Mouse (Mus musculus) small intestine, adult 2 months (tissue): ENCODE measurements around the gene Polr2h. TPM values are rescaled to one million over a fixed set of nuclear protein-coding genes. Genes with fewer than 3 reads are reported as not detected.

Experiments used
- H3K27ac ChIP-seq: fragments of 200-500 bp; 2 replicates; pipeline ENCODE4 v1.5.1; 2012; ENCODE audit warnings: low read depth, low read length, control low read depth, inconsistent platforms; ENCODE audit not compliant: insufficient read depth
- H3K27me3 ChIP-seq: fragments of 200-500 bp; 2 replicates; pipeline ENCODE4 v1.6.1; 2012; ENCODE audit warnings: mild to moderate bottlenecking, moderate library complexity, low read length, inconsistent platforms; ENCODE audit not compliant: control insufficient read depth, insufficient read depth
- H3K36me3 ChIP-seq: fragments of 200-500 bp; 2 replicates; pipeline ENCODE4 v1.6.1; 2012; ENCODE audit warnings: mild to moderate bottlenecking, low read length, control low read depth, inconsistent platforms; ENCODE audit not compliant: control insufficient read depth, insufficient read depth
- H3K4me1 ChIP-seq: fragments of 200-500 bp; 2 replicates; pipeline ENCODE4 v1.6.1; 2012; ENCODE audit warnings: low read length, inconsistent platforms, mixed read lengths; ENCODE audit not compliant: control insufficient read depth, insufficient read depth, insufficient read length
- H3K4me3 ChIP-seq: fragments of 200-500 bp; 2 replicates; pipeline ENCODE4 v1.5.1; 2012; ENCODE audit warnings: low read depth, mild to moderate bottlenecking, control low read depth, inconsistent platforms, low read length, moderate library complexity
- CTCF ChIP-seq: fragments of 200-500 bp; IDR thresholded peaks from 2 replicates; pipeline ENCODE4 v1.5.1; 2012; ENCODE audit warnings: low read depth, mild to moderate bottlenecking, control low read depth, inconsistent platforms, low read length, moderate library complexity, mixed read lengths; ENCODE audit not compliant: insufficient replicate concordance, insufficient read length; ENCODE audit errors: extremely low read depth
- POLR2A ChIP-seq: fragments of 200-500 bp; IDR thresholded peaks from 2 replicates; pipeline ENCODE4 v1.6.1; 2012; ENCODE audit warnings: low read depth, mild to moderate bottlenecking, control low read depth, inconsistent platforms, low read length, moderate library complexity
- WGBS: fragments of 180-500 bp; shearing (Covaris S2); methylation state at CpG from one replicate; pipeline ENCODE4 v1.1.7; 2018; 5-methylcytosine and 5-hydroxymethylcytosine counted together
- polyA plus RNA-seq: library from polyadenylated mRNA; depleted of rRNA; stranded (reverse); fragments of >200 nt; gene quantifications from 2 replicates; pipeline ENCODE4 v1.2.3, GENCODE M21; 2012; rRNA removed

Polr2h gene
- polyA plus RNA-seq, 1 experiment: 10.6 TPM

GRCm38 (mm10) chr16:20746641-20747040 lies 29.2 kb downstream of the Polr2h start:
- no peak overlapping the region for H3K4me3 ChIP-seq
- H3K27ac ChIP-seq: no peak overlapping the region
- WGBS: 11% methylated on average over 6 of the region's 6 CpGs
- no peak for TF ChIP-seq POLR2A
- no peak for TF ChIP-seq CTCF
- H3K4me1 ChIP-seq: no peaks in the 10 kb centered on the region
- H3K27me3 ChIP-seq: no peaks in the 10 kb centered on the region
- no peaks in the 10 kb centered on the region for H3K36me3 ChIP-seq

- TF ChIP-seq CTCF: no peak
- no peak for TF ChIP-seq POLR2A
- Histone ChIP-seq H3K4me1 (no peaks in the 10 kb centered on the region), H3K4me3 (no peak overlapping the region), H3K36me3 (no peaks in the 10 kb centered on the region), H3K27ac (no peak overlapping the region), H3K27me3 (no peaks in the 10 kb centered on the region)
- 66% methylated on average over 8 of the region's 8 CpGs for WGBS
These were observed 33.1 kb downstream of the Polr2h start for GRCm38 (mm10) chr16:20750518-20750917.

- WGBS: 75% methylated on average over 5 of the region's 5 CpGs
- TF ChIP-seq POLR2A (no peak), CTCF (no peak)
These were observed 38.6 kb downstream of the Polr2h start for GRCm38 (mm10) chr16:20756052-20756451.

GRCm38 (mm10) chr16:20757385-20757784 lies 39.9 kb downstream of the Polr2h start:
- no peaks in the 10 kb centered on the region for H3K27me3 ChIP-seq
- no peaks in the 10 kb centered on the region for H3K36me3 ChIP-seq
- H3K4me1 ChIP-seq: no peaks in the 10 kb centered on the region
- H3K4me3 ChIP-seq: no peak overlapping the region
- TF ChIP-seq CTCF (no peak), POLR2A (no peak)
- WGBS: 83% methylated on average over 1 of the region's 1 CpGs
- no peak overlapping the region for H3K27ac ChIP-seq

More at GRCm38 (mm10) chr16:20756052-20756451, 38.6 kb downstream of the Polr2h start:
- no peak overlapping the region for H3K4me3 ChIP-seq
- H3K27ac ChIP-seq: no peak overlapping the region
- H3K4me1 ChIP-seq: no peaks in the 10 kb centered on the region
- H3K36me3 ChIP-seq: no peaks in the 10 kb centered on the region
- no peaks in the 10 kb centered on the region for H3K27me3 ChIP-seq

GRCm38 (mm10) chr16:20761681-20762080 lies 44.2 kb downstream of the Polr2h start:
- H3K36me3 ChIP-seq: no peaks in the 10 kb centered on the region
- H3K27ac ChIP-seq: no peak overlapping the region
- H3K27me3 ChIP-seq: no peaks in the 10 kb centered on the region
- 10% methylated on average over 3 of the region's 3 CpGs for WGBS
- H3K4me1 ChIP-seq: 0 out of 2 replicates have a peak, but pooled peaks cover 2% of the 10 kb centered on the region
- TF ChIP-seq CTCF (peak; percentile 55; the same call in 1 of the 2 replicates), POLR2A (no peak)
- H3K4me3 ChIP-seq: no peak overlapping the region

GRCm38 (mm10) chr16:20765244-20765643 lies 47.8 kb downstream of the Polr2h start:
- TF ChIP-seq CTCF: peak; percentile 84; the same call in 1 of the 2 replicates
- TF ChIP-seq POLR2A: no peak
- no peaks in the 10 kb centered on the region for H3K36me3 ChIP-seq
- 52% methylated on average over 9 of the region's 9 CpGs for WGBS
- H3K4me3 ChIP-seq: no peak overlapping the region
- no peaks in the 10 kb centered on the region for H3K27me3 ChIP-seq
- no peak overlapping the region for H3K27ac ChIP-seq
- H3K4me1 ChIP-seq: 0 out of 2 replicates have a peak, but pooled peaks cover 2% of the 10 kb centered on the region

Other genes with a start within 250 kb of the Polr2h start
- 11.7 and 16.1 TPM in 2 replicates for gene Eif2b5, start 218.8 kb upstream of the Polr2h start, polyA plus RNA-seq
- 33.8 and 52.4 TPM in 2 replicates for gene Dvl3, start 200.7 kb upstream of the Polr2h start, polyA plus RNA-seq
- gene Ap2m1, start 182.2 kb upstream of the Polr2h start, polyA plus RNA-seq: 177 and 508 TPM in 2 replicates
- 10.0 and 15.0 TPM in 2 replicates for gene Abcf3, start 169.1 kb upstream of the Polr2h start, polyA plus RNA-seq
- 4.6 and 6.8 TPM in 2 replicates for gene Vwa5b2, start 128.2 kb upstream of the Polr2h start, polyA plus RNA-seq
- gene Eef1akmt4, start 106.1 kb upstream of the Polr2h start, polyA plus RNA-seq: 6.6 and 7.2 TPM in 2 replicates
- gene Gm49333, start 106.1 kb upstream of the Polr2h start, polyA plus RNA-seq: 0.08 TPM in 1 of 2 replicates, not detected in the other
- gene Alg3, start 105.9 kb upstream of the Polr2h start, polyA plus RNA-seq: 16.8 and 18.6 TPM in 2 replicates
- gene Camk2n2, start 96.4 kb upstream of the Polr2h start, polyA plus RNA-seq: 3.1 and 6.7 TPM in 2 replicates
- 0.19 and 0.42 TPM in 2 replicates for gene Ece2, start 87.8 kb upstream of the Polr2h start, polyA plus RNA-seq
- gene Psmd2, start 66.0 kb upstream of the Polr2h start, polyA plus RNA-seq: 24.5 and 45.0 TPM in 2 replicates
- 213 and 340 TPM in 2 replicates for gene Eif4g1, start 49.4 kb upstream of the Polr2h start, polyA plus RNA-seq
- 2.5 and 3.9 TPM in 2 replicates for gene Fam131a, start 24.4 kb upstream of the Polr2h start, polyA plus RNA-seq
- gene Clcn2, start 81 bp downstream of the Polr2h start, polyA plus RNA-seq: 102 and 218 TPM in 2 replicates
- 2.2 and 3.3 TPM in 2 replicates for gene Chrd, start 15.5 kb downstream of the Polr2h start, polyA plus RNA-seq
- gene Thpo, start 16.8 kb downstream of the Polr2h start, polyA plus RNA-seq: 2.0 and 4.0 TPM in 2 replicates